Mouse (Mus musculus) midbrain, embryonic 16.5 days (tissue): ENCODE measurements at regions not wholly inside any gene's neighbourhood (a gene's known extent, or its start where the extent isn't known, plus 50 kb on each side); places are given as distances from the start of the nearest gene placed in this dataset.

Experiments
- ATAC-seq: fragments of 200-750 bp; cut with Nextera tagmentation; 2 replicates; pipeline ENCODE4 v1.8.0; 2017; ENCODE audit warnings: moderate TSS enrichment
- H3K27ac ChIP-seq: fragments of 300-500 bp; sonication (generic); 2 replicates; pipeline ENCODE4 v1.5.1; 2014; ENCODE audit warnings: mild to moderate bottlenecking, low read length, mixed read lengths
- H3K27me3 ChIP-seq: fragments of 300-500 bp; sonication (generic); 2 replicates; pipeline ENCODE4 v1.6.1; 2014; ENCODE audit warnings: low read depth, low read length, mixed read lengths; ENCODE audit not compliant: control insufficient read depth, insufficient read depth
- H3K36me3 ChIP-seq: fragments of 300-500 bp; sonication (generic); 2 replicates; pipeline ENCODE4 v1.6.1; 2014; ENCODE audit warnings: mild to moderate bottlenecking, low read length, moderate library complexity, mixed read lengths; ENCODE audit not compliant: control insufficient read depth, insufficient read depth
- H3K4me1 ChIP-seq: fragments of 300-500 bp; sonication (generic); 2 replicates; pipeline ENCODE4 v1.6.1; 2014; ENCODE audit warnings: mild to moderate bottlenecking, low read length, mixed read lengths; ENCODE audit not compliant: control insufficient read depth, insufficient read depth
- H3K4me2 ChIP-seq: fragments of 300-500 bp; sonication (generic); 2 replicates; pipeline ENCODE4 v1.6.1; 2014; ENCODE audit warnings: mild to moderate bottlenecking, low read length, mixed read lengths
- H3K4me3 ChIP-seq: fragments of 300-500 bp; sonication (generic); 2 replicates; pipeline ENCODE4 v1.5.1; 2014; ENCODE audit warnings: low read depth, mild to moderate bottlenecking, low read length, moderate library complexity, mixed read lengths
- H3K9ac ChIP-seq: fragments of 300-500 bp; sonication (generic); 2 replicates; pipeline ENCODE4 v1.6.1; 2014; ENCODE audit warnings: low read depth, low read length, mixed read lengths
- H3K9me3 ChIP-seq: fragments of 300-500 bp; sonication (generic); replicated peaks from 2 replicates; pipeline ENCODE4 v1.6.1; 2014; ENCODE audit warnings: mild to moderate bottlenecking, low read length, mixed read lengths; ENCODE audit not compliant: control insufficient read depth, poor library complexity, severe bottlenecking
- WGBS: fragments of 180-500 bp; shearing (Covaris S2); extraction: QIAGEN DNeasy Blood & Tissue Kit; methylation state at CpG from one replicate; pipeline ENCODE4 v1.1.7; 2014; 5-methylcytosine and 5-hydroxymethylcytosine counted together

DNA sequence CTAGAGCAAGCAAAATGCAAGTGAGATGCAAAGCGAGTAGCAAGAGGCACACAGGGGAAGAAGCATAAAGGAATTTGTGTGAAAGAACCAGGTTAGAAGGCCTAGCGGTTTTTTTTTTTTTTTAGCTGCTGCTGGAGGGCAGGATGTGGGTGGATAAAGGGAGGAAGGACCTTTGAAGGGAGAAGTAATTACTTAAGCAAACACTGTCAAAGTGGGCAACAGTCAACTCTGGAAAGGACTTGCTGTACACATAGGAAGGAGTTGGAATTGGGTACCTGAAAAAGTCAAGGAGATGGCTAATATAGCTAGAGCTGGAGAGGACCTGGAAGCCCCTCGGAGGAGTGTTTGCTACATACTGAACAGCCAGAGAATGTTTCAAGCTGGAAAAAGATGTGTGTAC is 391.6 kb downstream of the Mllt3 start:
- WGBS: 84% methylated on average over 3 of the region's 3 CpGs
- Histone ChIP-seq H3K9me3 (no peaks in the 10 kb centered on the region), H3K27ac (no peak overlapping the region), H3K27me3 (no peaks in the 10 kb centered on the region), H3K4me3 (no peak overlapping the region), H3K36me3 (no peaks in the 10 kb centered on the region), H3K4me2 (no peak overlapping the region), H3K4me1 (peaks cover 11% of the 10 kb centered on the region; the same call in 1 of the 2 replicates), H3K9ac (no peak overlapping the region)
- no peak for ATAC-seq

DNA sequence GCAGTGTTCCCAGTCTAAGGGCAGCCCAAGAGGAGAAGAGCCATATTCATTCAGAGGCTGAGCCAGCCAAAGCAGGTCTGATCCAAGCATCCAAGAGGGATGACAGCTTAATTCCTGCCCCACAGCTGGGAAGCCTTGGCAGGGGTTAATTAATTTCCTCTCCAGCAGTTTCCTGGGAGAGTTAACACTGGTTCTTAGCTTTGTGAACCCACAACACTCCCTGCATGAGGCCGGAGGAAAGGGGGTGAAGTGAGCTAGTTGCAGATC is 394.9 kb downstream of the Mllt3 start:
- Histone ChIP-seq H3K4me3 (no peak overlapping the region), H3K9me3 (no peaks in the 10 kb centered on the region), H3K27ac (0 out of 2 replicates have a peak overlapping the region, but pooled peaks have one; percentile 2), H3K4me1 (peaks cover 11% of the 10 kb centered on the region; the same call in 1 of the 2 replicates), H3K9ac (no peak overlapping the region), H3K27me3 (no peaks in the 10 kb centered on the region), H3K36me3 (no peaks in the 10 kb centered on the region), H3K4me2 (no peak overlapping the region)
- ATAC-seq: peak; percentile 66
- 10% methylated on average over 1 of the region's 1 CpGs for WGBS

DNA sequence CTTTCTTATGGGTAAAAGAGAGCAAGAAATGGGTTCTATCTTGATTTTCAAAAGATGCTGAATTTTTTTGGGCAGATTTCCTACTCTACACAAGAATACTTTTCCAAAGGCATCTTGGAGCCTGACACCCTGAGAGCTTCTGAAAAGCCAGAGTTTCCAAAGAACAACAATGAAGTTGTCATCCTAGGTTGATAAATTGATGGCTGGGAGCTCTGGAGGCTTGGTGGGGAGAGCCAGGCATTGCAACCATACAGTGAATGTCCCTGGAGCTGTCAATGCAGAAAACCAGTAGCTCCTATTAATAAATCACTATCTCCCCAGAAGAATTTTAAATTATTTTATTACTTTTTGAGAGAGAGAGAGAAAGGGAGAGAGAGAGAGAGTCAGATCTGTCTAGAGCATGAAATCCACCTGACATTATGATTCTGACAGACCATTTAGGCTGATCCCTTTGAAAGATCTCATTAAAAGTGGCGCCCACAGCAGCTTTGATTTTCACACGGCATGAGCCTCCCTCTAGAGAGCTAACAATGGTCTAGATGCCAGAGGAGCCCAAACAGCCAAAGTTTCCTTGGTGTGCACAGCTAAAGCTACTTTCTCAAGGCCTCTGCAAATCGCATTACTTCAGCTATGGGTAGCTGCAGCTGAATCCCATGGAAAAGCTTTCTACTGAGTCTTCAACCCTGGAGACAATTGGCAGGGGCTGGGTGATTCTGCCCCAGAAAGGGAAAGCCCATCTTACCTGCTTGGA is 395.4 kb downstream of the Mllt3 start:
- Histone ChIP-seq H3K4me2 (no peak overlapping the region), H3K36me3 (no peaks in the 10 kb centered on the region), H3K4me1 (peaks cover 11% of the 10 kb centered on the region; the same call in 1 of the 2 replicates), H3K27me3 (no peaks in the 10 kb centered on the region), H3K9ac (no peak overlapping the region), H3K4me3 (no peak overlapping the region), H3K9me3 (no peaks in the 10 kb centered on the region), H3K27ac (0 out of 2 replicates have a peak overlapping the region, but pooled peaks have one; percentile 2)
- WGBS: 16% methylated on average over 3 of the region's 3 CpGs
- ATAC-seq: peak; percentile 77; the same call in 1 of the 2 replicates

DNA sequence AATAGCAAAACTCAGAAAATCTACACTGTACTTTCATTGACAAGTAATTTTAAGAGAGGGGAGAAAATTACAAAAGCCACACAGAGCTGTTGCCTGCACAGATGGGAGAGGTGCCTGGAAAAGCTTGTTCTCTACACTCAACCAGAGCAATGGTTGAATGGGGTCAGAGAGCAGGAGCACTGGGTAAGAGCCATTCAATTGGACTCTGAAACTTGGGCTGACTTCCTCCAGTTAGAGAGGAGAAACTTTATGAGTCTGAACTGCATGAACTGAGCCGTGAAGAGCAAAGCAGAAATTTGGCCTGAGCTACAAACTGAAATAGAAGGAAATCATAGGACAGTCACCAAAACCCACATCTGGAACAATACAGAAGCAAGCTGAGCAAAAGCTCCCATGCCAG is 380.8 kb upstream of the Slc24a2 start:
- H3K4me3 ChIP-seq: no peak overlapping the region

DNA sequence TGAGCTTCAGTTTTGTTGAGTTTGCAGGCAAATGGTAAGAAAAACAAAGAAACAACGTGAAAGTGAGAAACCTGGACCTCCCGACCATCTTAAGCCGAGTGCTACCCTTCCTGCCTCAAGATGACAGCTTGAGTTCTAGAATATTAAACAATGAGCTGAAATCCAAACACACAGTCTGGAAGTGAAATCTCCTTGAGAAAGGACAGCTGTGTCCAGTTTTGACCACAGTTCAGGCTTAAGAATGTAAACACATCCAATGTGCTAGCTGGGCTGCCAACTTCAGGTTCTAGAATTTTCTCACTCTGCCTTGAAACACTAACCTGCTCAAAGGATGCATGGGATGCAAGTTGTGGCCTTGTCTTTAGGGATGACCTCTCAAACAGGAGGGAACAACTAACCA is 363.4 kb upstream of the Slc24a2 start:
- 72% methylated on average over 3 of the region's 3 CpGs for WGBS
- no peaks in the 10 kb centered on the region for H3K27me3 ChIP-seq

More for the DNA sequence above, 380.8 kb upstream of the Slc24a2 start:
- no peak overlapping the region for H3K4me2 ChIP-seq
- no peak for ATAC-seq
- no peak overlapping the region for H3K27ac ChIP-seq
- no peaks in the 10 kb centered on the region for H3K27me3 ChIP-seq
- no peaks in the 10 kb centered on the region for H3K4me1 ChIP-seq
- no peaks in the 10 kb centered on the region for H3K9me3 ChIP-seq
- no peaks in the 10 kb centered on the region for H3K36me3 ChIP-seq
- H3K9ac ChIP-seq: no peak overlapping the region
- WGBS: 89% methylated on average over 1 of the region's 1 CpGs

DNA sequence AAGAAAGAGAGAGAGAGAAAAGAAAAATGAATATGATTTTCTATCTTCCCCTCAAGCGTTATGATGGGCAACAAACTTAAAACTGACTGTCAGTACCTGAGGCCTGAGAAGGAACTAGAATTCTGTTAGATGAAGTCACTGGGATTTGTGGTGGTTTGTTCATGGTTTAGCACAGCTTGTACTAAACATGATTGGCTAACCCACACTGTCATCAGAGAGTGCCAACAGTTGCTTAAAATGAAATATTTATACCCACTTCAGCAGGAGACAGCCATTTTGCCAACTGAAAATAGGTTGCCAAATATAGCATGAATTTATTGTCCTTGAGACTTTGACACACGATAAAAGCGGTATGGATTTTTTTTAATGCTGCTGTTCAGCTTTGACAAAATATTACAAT is 360.5 kb upstream of the Slc24a2 start:
- Histone ChIP-seq H3K4me1 (no peaks in the 10 kb centered on the region), H3K9me3 (no peaks in the 10 kb centered on the region), H3K4me2 (no peak overlapping the region), H3K27me3 (no peaks in the 10 kb centered on the region), H3K4me3 (no peak overlapping the region), H3K36me3 (no peaks in the 10 kb centered on the region), H3K27ac (no peak overlapping the region), H3K9ac (no peak overlapping the region)
- ATAC-seq: no peak
- WGBS: 84% methylated on average over 3 of the region's 3 CpGs

More for the DNA sequence above, 363.4 kb upstream of the Slc24a2 start:
- Histone ChIP-seq H3K27ac (no peak overlapping the region), H3K9me3 (no peaks in the 10 kb centered on the region), H3K4me2 (no peak overlapping the region), H3K36me3 (no peaks in the 10 kb centered on the region), H3K4me1 (no peaks in the 10 kb centered on the region), H3K9ac (no peak overlapping the region), H3K4me3 (no peak overlapping the region)
- no peak for ATAC-seq

DNA sequence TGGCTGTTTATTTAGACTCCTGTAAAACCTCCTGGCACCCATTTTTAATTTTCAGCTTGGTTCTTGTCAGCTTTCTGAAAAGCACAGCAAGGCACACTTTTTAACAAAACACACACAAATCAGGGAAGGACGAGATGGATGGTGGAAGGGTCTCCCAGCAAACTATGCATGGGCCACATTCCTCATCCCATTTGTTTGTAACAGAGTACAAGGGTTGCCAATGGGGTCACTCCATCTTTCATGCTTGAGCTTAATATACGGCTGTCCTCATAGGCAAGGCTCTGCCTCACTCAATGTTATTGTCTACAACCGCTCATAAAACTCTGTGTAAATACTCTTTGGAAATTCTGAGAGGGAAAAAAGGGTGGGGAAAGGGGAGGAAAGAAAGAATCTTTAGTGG is 347.9 kb upstream of the Slc24a2 start:
- Histone ChIP-seq H3K9me3 (no peaks in the 10 kb centered on the region), H3K36me3 (no peaks in the 10 kb centered on the region), H3K27ac (no peak overlapping the region), H3K27me3 (no peaks in the 10 kb centered on the region), H3K4me3 (no peak overlapping the region), H3K9ac (no peak overlapping the region), H3K4me1 (no peaks in the 10 kb centered on the region), H3K4me2 (no peak overlapping the region)
- ATAC-seq: no peak
- 71% methylated on average over 3 of the region's 3 CpGs for WGBS

DNA sequence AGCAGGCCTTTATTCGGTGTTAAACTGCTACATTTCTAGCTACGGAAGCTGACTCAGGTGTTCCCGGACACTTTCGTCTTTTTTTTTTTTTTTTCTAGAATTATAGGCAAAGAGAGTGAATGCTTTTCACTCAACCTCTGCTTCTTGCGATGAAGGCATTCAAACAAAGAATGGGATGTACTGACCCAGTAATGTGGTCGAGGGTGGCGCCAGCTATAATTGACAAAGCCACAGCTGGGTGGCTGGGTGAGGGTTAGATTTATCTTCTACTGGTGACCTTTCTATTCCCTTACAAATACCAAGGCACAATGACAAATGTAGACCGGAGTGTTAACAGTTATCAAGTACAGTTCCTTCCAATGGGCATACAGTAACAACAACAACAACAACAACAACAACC is 340.7 kb upstream of the Slc24a2 start:
- Histone ChIP-seq H3K9ac (no peak overlapping the region), H3K4me3 (no peak overlapping the region), H3K9me3 (no peaks in the 10 kb centered on the region), H3K4me2 (peak overlapping the region; percentile 18), H3K4me1 (no peaks in the 10 kb centered on the region), H3K27ac (peak overlapping the region; percentile 8; the same call in 1 of the 2 replicates), H3K27me3 (no peaks in the 10 kb centered on the region), H3K36me3 (no peaks in the 10 kb centered on the region)
- ATAC-seq: no peak
- 73% methylated on average over 8 of the region's 8 CpGs for WGBS

DNA sequence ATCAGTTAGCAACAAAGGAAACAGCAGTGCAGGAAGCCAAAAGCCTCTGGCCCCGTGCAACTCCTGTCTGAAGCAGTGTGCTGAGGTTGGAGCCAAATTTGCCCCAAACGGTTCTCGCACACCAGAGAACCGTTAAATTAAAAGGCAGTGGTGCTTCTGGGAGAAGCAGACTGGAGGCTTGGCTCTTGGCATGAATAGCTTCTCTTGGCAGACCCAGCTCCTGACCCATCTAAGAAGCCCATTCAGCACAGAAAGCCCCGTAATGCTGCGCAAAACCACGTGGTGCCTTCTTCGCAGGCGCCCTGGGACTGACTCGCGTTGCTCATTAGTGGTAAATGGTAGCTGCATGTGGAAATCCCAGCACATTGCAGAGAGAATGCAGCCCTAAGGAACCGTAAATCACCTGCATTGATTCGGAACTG is 340.2 kb upstream of the Slc24a2 start:
- no peak overlapping the region for H3K9ac ChIP-seq

More for the DNA sequence above, 340.2 kb upstream of the Slc24a2 start:
- H3K4me1 ChIP-seq: no peaks in the 10 kb centered on the region
- no peaks in the 10 kb centered on the region for H3K36me3 ChIP-seq
- no peaks in the 10 kb centered on the region for H3K9me3 ChIP-seq
- peak overlapping the region; percentile 8; the same call in 1 of the 2 replicates for H3K27ac ChIP-seq
- H3K27me3 ChIP-seq: no peaks in the 10 kb centered on the region
- peak; percentile 87 for ATAC-seq
- WGBS: 54% methylated on average over 13 of the region's 13 CpGs
- H3K4me2 ChIP-seq: peak overlapping the region; percentile 18
- H3K4me3 ChIP-seq: no peak overlapping the region
